Mouse (Mus musculus) retina, adult 2 months (tissue): ENCODE data around the gene Pla2g5.
"Not testable (repeated sequence)": the region's sequence is repeated elsewhere in the genome, so short reads cannot be mapped to it uniquely, and the experiment has no call there.

Experiments used
- DNase-seq: peaks from one replicate; pipeline ENCODE4 v3.0.0-alpha.2; 2012; ENCODE audit warnings: low read depth, low spot score

Pla2g5 gene

GRCm38 (mm10) chr4:138857576-138857975, 5.7 kb downstream of the Pla2g5 start:
- no peak for DNase-seq

DNA sequence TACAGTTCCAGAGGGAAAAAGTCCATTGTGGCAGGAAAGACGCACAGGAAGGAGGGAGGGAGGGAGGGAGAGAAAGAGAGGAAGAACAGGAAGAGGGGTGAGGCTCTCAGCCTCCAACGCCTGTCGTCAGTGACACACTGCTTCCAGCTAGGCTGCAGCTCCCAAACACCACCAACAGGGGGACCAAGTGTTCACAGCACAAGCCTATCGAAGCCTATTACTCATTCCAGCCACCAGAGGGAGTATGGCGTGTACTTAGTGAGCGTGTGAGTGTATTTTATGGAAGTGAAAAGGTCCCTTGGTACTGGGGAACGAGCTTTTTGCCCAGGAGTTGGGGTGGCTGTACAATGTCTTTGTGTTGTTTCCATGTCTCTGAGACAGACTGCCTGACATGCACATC, 6.8 kb downstream of the Pla2g5 start:
- peak; percentile 75 for DNase-seq

DNA sequence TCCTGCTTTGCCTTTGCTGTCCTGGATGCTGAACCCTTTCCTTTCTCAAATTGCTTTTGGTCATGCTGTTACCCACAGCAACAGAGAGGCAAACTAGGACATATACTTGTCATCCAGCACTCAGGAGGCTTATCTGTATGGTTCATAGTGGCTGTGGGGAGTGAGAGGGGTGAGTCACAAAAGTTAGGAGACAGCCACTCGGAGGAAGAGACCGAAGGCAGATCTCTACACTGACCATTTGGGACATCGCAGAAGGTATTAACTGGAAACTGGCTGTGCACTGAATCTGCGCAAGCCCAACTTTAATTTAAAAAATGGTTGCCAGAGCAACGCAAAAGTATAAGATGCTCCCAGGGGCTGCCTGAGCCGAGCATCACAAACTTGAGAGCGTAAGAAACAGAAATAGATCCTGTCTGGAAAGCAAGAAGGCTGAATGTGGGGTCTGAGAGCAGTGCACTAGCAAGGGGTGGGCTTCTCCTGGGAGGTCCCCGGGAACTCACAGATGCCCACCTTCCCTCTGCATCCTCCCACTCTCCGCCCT, 8.1 kb downstream of the Pla2g5 start:
- DNase-seq: no peak

DNA sequence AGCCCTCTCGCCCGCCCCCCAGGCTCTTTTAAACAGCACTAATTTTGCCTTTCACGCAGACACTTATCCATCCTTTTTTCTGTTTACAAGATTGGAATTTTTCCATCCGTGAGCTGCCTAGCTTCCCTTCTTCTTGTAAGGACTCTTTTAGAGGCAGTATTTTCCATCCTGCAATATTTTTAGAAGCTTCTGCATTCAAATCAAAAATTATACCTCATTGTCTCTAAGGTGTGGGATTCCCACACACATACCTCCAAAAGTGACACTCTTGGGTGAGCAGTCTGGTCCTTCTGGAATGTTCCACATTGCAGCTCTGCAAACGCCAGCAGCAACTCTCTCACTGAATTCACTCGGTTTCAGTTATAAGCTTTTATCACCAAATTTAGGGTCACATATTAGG, 10.3 kb downstream of the Pla2g5 start:
- no peak for DNase-seq

- peak; percentile 56 for DNase-seq
Measured at GRCm38 (mm10) chr4:138851463-138851862, 11.8 kb downstream of the Pla2g5 start.

GRCm38 (mm10) chr4:138841386-138841785, 21.9 kb downstream of the Pla2g5 start:
- DNase-seq: no peak

GRCm38 (mm10) chr4:138840726-138841125, 22.6 kb downstream of the Pla2g5 start:
- DNase-seq: no peak

DNA sequence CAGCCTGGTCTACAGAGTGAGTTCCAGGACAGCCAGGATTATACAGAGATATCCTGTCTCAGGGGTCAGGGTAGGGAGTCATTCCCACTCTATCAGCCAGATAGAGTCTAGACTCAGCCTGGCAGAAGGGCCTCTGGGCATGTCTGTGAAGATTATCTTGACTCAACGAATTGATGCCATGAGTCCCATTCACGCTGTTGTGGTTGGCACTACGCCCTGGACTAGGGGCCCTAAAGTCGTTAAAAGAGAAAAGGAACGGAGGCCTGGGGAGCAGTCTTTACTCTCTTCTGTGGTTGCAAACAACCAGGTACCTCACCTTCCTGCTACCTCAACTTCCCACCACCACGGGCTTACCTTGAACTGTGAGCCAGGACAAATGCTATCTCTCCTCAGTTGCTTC, 23.5 kb downstream of the Pla2g5 start:
- DNase-seq: no peak

DNA sequence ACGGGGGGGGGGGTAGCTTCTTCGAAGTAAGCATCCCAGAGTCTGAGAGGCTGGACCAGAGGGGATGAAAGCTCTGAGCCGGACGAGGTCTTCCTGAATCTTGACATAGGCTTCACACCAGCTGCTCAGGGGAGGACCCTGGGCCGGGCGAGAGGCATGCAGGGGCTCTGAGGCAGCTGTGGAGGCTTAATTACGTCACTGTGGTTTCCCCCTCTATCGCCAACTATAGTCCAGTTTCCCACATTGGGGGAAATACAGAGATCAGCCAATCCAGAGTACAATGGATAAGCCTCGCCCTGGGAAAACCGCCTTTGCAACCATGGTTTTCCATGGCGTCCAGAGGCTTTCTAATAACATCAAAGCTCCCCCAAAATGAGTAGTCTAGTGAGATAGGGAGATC, 36.1 kb downstream of the Pla2g5 start:
- no peak for DNase-seq

- no peak for DNase-seq
Measured at GRCm38 (mm10) chr4:138825751-138826567, 37.3 kb downstream of the Pla2g5 start.

- no peak for DNase-seq
Measured at GRCm38 (mm10) chr4:138824660-138825059, 38.6 kb downstream of the Pla2g5 start.

DNA sequence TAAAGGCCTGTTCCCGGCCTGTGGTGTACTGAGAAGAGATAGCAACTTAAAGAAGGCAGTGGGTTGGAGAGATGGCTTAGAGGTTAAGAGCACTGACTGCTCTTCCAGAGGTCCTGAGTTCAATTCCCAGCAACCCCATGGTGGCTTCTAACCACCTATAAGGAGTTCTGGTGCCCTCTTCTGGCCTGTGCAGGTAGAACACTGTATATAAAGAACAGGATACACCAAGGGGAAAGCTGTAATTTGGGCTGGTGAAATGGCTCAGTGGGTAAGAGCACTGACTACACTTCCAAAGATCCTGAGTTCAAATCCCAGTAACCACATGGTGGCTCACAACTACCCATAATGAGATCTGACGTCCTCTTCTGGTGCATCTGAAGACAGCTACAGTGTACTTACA, 39.1 kb downstream of the Pla2g5 start:
- DNase-seq: not testable (repeated sequence)

DNA sequence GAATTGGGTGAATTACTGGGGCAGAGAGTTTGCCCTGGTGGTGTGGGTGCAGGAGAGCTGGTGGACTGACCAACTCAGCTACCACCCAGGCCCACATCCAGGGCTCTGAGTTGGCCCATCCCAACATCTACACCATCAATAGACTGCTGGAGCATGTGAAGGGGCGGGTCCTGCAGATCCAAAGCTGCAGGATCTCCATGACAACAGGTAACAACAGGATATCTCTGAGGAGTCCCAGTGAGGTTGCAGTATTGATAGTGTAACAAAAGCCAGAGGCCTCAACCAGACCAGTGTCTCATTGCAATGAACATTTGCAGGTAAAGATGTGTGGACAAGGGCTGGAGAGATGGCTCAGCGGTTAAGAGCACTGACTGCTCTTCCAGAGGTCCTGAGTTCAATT, 42.2 kb downstream of the Pla2g5 start:
- no peak for DNase-seq

GRCm38 (mm10) chr4:138819101-138819500, 44.2 kb downstream of the Pla2g5 start:
- DNase-seq: peak; percentile 82

- DNase-seq: no peak
Measured at GRCm38 (mm10) chr4:138817736-138818135, 45.5 kb downstream of the Pla2g5 start.

GRCm38 (mm10) chr4:138816166-138816565, 47.1 kb downstream of the Pla2g5 start:
- no peak for DNase-seq

DNA sequence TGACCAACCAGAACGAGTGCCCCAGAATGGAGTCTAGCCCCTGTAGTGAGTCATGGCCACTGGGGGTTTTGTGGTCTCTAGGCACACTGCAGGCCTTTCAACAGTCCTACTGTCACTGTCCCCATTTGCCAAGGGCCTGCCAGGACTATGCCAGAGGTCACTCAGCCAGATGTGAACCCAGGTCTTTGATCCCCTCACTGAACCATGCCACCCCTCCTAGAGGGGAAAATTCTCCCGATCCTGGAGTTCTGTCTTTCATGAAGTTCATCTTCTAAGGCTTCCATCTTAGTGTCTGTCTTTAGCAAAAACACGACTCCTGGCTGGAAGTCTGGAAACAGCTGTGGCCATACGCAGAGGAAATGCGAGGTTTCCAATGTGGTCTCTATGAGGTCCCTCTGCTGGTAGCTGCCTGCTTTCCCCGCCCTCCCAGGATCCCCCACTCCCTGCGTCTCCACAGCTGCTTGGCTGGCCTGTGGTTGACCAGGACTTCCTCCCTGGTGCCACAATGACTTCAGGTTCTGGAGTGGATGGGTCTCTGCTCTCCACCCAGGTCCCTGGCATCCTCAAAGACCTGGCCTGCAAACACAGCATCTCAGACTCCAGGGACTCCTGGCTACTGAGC, 56.3 kb downstream of the Pla2g5 start:
- DNase-seq: no peak

- DNase-seq: no peak
Measured at GRCm38 (mm10) chr4:138806160-138806559, 57.1 kb downstream of the Pla2g5 start.

GRCm38 (mm10) chr4:138805248-138805647, 58.0 kb downstream of the Pla2g5 start:
- DNase-seq: no peak

GRCm38 (mm10) chr4:138802917-138803316, 60.4 kb downstream of the Pla2g5 start:
- DNase-seq: no peak

DNA sequence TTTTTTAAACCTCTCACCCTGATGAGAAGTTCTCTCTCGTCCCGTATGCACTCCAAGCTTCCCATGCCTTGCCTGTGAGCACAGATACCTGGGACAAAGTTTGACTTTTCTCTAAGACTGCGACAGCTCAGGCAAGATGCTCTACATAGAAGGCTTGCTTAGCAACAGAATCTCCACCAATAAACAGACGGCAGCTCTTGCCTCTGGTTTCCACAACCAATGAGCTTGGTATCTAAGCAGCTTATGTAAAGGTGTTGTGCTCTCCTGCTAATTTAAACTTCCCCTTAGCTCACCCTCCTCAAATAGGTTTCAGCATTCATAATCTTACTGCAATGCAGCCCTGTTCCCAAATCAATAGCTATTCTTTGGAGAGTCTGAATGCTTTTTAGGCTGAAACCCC, 61.7 kb downstream of the Pla2g5 start:
- peak; percentile 36 for DNase-seq

DNA sequence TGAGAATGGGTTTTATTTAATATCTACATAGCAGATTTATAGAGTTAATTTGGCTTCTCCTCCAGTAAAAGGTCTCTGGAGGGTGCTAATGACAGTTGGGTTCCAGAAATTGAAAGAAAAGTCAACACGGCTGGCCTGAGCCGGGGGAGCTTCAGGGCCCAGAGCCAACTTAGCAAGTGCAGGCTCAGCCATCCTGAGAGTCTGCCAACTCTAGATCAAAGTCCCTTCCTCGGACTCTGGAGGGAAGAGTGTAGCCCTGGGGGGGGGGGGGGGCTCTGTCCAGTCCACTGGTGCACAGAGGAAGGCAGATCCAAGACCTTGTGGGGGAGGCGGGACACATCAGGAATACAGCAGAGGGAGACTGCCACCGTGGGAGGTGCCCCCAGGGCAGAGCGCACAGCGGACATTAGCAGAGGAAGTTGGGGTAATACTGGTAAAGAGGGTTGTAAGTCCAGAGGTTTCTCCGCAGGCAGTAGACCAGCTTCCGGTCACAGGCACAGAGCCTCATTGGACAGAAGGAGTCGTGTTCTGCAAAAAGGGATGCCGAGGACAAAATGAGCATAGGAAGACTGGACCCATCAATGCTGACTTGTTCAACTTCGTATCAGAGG, 63.0 kb downstream of the Pla2g5 start:
- DNase-seq: no peak

DNA sequence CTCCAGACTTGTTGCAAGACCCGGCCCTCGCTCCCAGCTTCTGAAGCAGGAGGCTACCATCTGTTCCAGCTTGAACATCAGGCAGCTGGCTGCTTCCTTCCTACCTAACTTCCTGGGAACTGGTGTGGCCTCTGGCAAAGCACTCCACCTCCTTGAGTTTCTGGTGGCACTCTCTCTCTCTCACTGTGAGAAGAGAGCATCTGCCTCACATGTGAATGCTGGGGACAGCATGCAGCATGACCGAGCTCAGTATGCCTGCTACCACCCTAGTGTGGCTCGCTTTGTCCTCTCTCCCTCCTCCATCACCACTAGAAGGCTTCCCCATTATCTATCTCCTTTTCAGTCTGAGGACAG, 66.1 kb downstream of the Pla2g5 start:
- DNase-seq: no peak
